Mouse (Mus musculus): Measurements from ENCODE around the gene Dnmt3c.
"Not testable (repeated sequence)": the region's sequence is repeated elsewhere in the genome, so short reads cannot be mapped to it uniquely, and the experiment has no call there.

The Dnmt3c gene

GRCm38 (mm10) chr2:153717861-153718260, 21.4 kb downstream of the Dnmt3c start:
- not testable (repeated sequence) for DNase-seq (ENCODE audit: low read depth, low spot score)

GRCm38 (mm10) chr2:153723098-153723497, 26.6 kb downstream of the Dnmt3c start:
- no peak for DNase-seq (ENCODE audit: low read depth, low spot score)

DNA sequence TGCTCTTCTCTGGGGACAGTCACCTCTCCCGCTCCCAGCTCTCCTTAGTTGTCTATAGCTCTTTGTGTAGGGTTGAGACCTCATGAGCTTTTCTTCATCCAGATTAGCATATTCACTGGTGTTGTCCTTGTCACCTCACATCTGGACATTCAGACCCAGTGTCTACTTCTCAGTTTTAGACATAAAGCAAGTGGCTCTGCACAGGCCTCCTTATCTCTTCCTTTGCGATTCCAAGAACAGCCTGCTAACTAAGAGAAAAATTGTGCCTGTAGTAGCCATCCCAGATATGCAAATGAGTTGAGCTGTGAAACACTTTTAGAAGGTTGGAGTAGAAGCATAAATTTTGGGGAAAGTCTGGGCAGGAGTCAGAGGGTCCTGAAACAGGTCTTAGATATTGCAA, 28.0 kb downstream of the Dnmt3c start:
- DNase-seq (ENCODE audit: low read depth, low spot score), result no peak

- DNase-seq (ENCODE audit: low read depth, low spot score), result no peak
These were observed 28.4 kb downstream of the Dnmt3c start for GRCm38 (mm10) chr2:153724871-153725270.

DNA sequence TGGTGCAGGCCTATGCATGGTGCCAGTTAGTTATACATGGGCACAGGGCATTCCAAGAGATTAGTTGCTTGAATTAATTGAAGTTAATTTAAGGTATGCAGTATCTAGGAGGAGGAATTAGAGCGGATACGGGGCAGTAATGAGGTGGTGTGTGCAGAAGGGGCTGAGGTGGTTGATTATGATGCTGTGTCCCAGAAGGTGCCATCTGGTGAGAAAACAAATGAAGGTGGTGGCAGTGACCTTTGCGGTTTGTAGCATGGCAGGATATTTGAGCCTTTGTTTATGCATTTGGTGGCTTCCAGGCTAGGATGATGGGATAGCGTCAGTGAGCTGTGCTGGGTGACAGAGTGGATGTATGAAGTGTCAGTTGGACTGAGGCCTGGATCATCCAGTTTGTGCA, 28.8 kb downstream of the Dnmt3c start:
- DNase-seq (ENCODE audit: low read depth, low spot score), result no peak

DNA sequence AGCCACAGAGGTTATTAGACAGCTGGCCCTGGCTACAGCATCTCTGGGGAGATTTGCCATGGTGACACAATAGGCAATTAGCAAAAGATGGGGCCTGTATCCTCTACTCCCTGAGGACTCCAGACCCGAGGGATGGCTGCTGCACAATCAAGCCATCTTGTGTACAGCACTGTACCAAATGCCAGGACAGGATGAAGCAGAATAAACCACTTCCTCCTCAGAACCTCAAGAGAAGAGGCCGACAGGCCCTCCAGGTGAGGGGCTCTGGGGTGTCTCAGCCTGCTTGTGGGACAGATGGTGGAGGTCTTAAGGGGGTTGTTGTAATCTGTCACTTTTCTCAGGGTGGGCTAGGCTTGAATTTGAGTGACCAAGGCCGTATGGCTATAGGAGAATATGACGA, 37.6 kb downstream of the Dnmt3c start:
- DNase-seq (ENCODE audit: low read depth, low spot score), result no peak

GRCm38 (mm10) chr2:153740500-153741436, 44.3 kb downstream of the Dnmt3c start, which contains the start of gene Mapre1:
Gene Mapre1, plus strand, starts transcription at chr2:153741274.
- DNase-seq (ENCODE audit: low read depth, low spot score), result peak; percentile 96

DNA sequence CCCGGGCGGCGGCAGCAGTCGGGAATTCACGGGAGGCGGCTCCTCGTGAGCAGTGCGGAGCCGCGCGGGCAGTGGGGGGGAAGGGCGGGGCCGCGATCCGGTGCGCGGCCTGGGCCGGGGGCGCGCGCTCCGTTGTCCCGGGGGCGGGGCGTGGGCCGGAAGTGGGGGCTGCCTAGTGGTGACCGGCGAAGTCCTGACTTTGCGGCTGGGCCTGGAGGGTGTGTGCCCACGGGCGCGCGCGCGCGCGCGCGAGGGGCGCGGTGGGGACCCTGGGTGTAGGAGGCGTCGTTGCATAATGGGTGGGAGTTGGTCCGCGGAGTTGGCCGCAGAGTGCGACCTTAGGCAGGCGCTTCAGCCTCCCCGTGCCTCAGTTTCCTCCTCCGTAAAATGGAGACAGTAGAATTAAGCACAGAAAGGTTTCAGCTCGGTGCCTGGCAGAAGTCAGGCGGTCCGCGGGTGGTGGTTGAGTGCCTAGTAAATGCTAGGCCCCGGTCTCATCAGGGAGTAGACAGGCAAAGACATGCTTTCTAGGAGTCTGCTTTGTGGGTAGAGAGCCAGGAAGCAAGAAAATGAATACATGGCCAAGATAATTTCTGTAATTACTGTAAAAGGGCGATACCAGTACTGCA, 45.1 kb downstream of the Dnmt3c start:
- DNase-seq (ENCODE audit: low read depth, low spot score), result no peak

DNA sequence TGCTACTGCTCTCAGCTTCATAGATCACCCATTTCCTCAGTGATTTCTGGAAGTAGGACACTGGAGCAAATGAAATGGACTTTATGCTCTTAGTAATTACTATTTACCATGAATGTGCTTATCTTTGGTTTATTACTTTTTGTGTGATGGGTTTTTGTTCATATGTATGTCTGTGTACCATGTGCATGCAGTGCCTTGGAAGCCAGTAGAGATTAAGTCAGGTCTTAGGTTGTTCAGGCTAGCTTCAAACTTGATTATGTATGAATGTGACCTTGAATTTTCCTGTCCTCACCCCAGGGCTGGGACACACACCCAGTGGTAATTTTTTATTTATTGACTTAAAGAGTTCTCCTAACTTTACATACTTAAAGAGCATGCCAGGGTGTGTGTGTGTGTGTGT, 51.5 kb downstream of the Dnmt3c start:
- no peak for DNase-seq (ENCODE audit: low read depth, low spot score)

DNA sequence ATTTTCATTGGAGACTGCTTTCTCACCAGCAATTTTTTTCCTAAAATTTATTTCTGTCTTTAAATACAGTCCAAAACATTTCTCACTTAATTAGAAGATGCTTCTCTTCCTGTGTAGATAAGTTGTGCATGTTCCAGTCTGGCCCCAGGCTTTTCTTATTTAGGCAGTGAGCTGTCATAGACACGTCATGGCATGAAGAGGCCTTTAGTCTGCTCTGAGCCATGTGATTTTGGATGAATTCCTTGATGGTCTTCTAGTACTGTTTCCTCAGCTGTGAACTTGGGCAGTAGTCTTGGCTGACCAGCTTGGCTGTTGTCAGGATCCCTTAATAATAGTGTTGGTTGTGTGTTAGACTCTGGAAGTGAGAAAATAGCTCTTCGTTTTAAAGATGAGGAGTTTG, 53.9 kb downstream of the Dnmt3c start:
- no peak for DNase-seq (ENCODE audit: low read depth, low spot score)

GRCm38 (mm10) chr2:153762121-153762520, 65.7 kb downstream of the Dnmt3c start:
- DNase-seq (ENCODE audit: low read depth, low spot score), result no peak

GRCm38 (mm10) chr2:153767484-153767883, 71.0 kb downstream of the Dnmt3c start:
- no peak for DNase-seq (ENCODE audit: low read depth, low spot score)

GRCm38 (mm10) chr2:153768881-153769280, 72.4 kb downstream of the Dnmt3c start:
- DNase-seq (ENCODE audit: low read depth, low spot score), result no peak

- no peak for DNase-seq (ENCODE audit: low read depth, low spot score)
These were observed 76.5 kb downstream of the Dnmt3c start for GRCm38 (mm10) chr2:153772950-153773349.

GRCm38 (mm10) chr2:153775472-153775871, 79.0 kb downstream of the Dnmt3c start:
- DNase-seq (ENCODE audit: low read depth, low spot score), result no peak

GRCm38 (mm10) chr2:153778638-153779362, 82.3 kb downstream of the Dnmt3c start:
- DNase-seq (ENCODE audit: low read depth, low spot score), result no peak

Data from retina, adult 2 months (tissue).